Mouse (Mus musculus) ES-E14 (cell line): Measurements from ENCODE around the gene Nid2. TPM values are rescaled to one million over a fixed set of nuclear protein-coding genes. Genes with fewer than 3 reads are reported as not detected.

Source experiments
- DNase-seq: peaks from one replicate; pipeline ENCODE4 v3.0.0-alpha.2; 2013; ENCODE audit warnings: low read depth, low spot score
- H3K27ac ChIP-seq: 2 replicates; pipeline ENCODE4 v1.5.1; 2012; ENCODE audit warnings: low read depth, mild to moderate bottlenecking, low read length, moderate library complexity, mixed read lengths; ENCODE audit not compliant: poor library complexity, insufficient read depth, severe bottlenecking
- H3K36me3 ChIP-seq: 2 replicates; pipeline ENCODE4 v1.6.1; 2012; ENCODE audit warnings: mild to moderate bottlenecking, low read length, moderate library complexity, mixed read lengths; ENCODE audit not compliant: control insufficient read depth, poor library complexity, insufficient read depth, severe bottlenecking
- H3K4me1 ChIP-seq, 2 experiments: fragments of 150-350 bp in 1 of 2; sonication (generic) in 1 of 2; 2 replicates each; pipeline ENCODE4 v1.6.1; 2012; ENCODE audit warnings: low read length in 2 of 2, mild to moderate bottlenecking in 1 of 2, mixed read lengths in 1 of 2; ENCODE audit not compliant: control insufficient read depth in 2 of 2, insufficient read depth in 2 of 2, poor library complexity in 1 of 2
- H3K4me3 ChIP-seq, 2 experiments: fragments of 150-350 bp in 1 of 2; sonication (generic) in 1 of 2; 2 replicates each; pipeline ENCODE4 v1.5.1; 2012; ENCODE audit warnings: low read length in 2 of 2, low read depth in 1 of 2, mild to moderate bottlenecking in 1 of 2, mixed read lengths in 1 of 2; ENCODE audit not compliant: insufficient read depth in 1 of 2, poor library complexity in 1 of 2, severe bottlenecking in 1 of 2
- H3K9ac ChIP-seq: 2 replicates; pipeline ENCODE4 v1.6.1; 2012; ENCODE audit warnings: low read depth, mild to moderate bottlenecking, low read length, mixed read lengths; ENCODE audit not compliant: poor library complexity, insufficient read depth, severe bottlenecking
- H3K9me3 ChIP-seq: fragments of 150-350 bp; sonication (generic); 2 replicates; pipeline ENCODE4 v1.6.1; 2012; ENCODE audit warnings: low read depth, mild to moderate bottlenecking, low read length; ENCODE audit not compliant: control insufficient read depth, insufficient read depth
- CHD2 ChIP-seq: IDR thresholded peaks from 2 replicates; pipeline ENCODE4 v1.6.1; 2014; ENCODE audit warnings: mild to moderate bottlenecking, low read depth, low read length, inconsistent platforms
- HCFC1 ChIP-seq: IDR thresholded peaks from 2 replicates; pipeline ENCODE4 v1.6.1; 2012; ENCODE audit warnings: low read length, inconsistent platforms, borderline replicate concordance; ENCODE audit not compliant: insufficient read depth
- MAFK ChIP-seq: IDR thresholded peaks from 2 replicates; pipeline ENCODE4 v1.6.1; 2014; ENCODE audit warnings: mild to moderate bottlenecking, low read depth, low read length, inconsistent platforms; ENCODE audit not compliant: insufficient read depth
- ZC3H11A ChIP-seq: IDR thresholded peaks from 2 replicates; pipeline ENCODE4 v1.6.1; 2012; ENCODE audit warnings: low read depth, mild to moderate bottlenecking, inconsistent platforms, low read length, borderline replicate concordance
- ZNF384 ChIP-seq: IDR thresholded peaks from 2 replicates; pipeline ENCODE4 v1.6.1; 2012; ENCODE audit warnings: low read depth, low read length, inconsistent platforms
- in situ Hi-C, 2 experiments: fragments of 600-800 bp; cut with MboI; formaldehyde crosslinking; loops; one replicate each; pipeline ENCODE4 v1.15.1; 2025; ENCODE audit warnings: low sequenced_read_pairs in 2 of 2, inconsistent platforms in 1 of 2; ENCODE audit not compliant: unreplicated experiment in 2 of 2
- total RNA-seq: library from RNA; depleted of rRNA; stranded (reverse); fragments of 300-350 nt; gene quantifications from 2 replicates; pipeline ENCODE4 v1.2.3, GENCODE M21; 2012

Gene Nid2
- total RNA-seq, 1 experiment: 399 TPM

GRCm38 (mm10) chr14:19739416-19740146, 11.5 kb upstream of the Nid2 start:
- in situ Hi-C loops: loop anchor here in 1 of 2 experiments (10.0 kb wide), 1 partner anchor 55 kb away; no protein-coding TSS in a partner anchor
- Histone ChIP-seq H3K27ac (no peak overlapping the region), H3K9me3 (no peaks in the 10 kb centered on the region), H3K4me3 (no peak overlapping the region), H3K9ac (no peak overlapping the region), H3K36me3 (no peaks in the 10 kb centered on the region), H3K4me1 (peaks cover 0 to 2% of the 10 kb centered on the region in 2 experiments; a peak in 1 of 4 replicates)
- no peak for TF ChIP-seq ZC3H11A
- TF ChIP-seq ZNF384: no peak
- no peak for TF ChIP-seq CHD2
- no peak for TF ChIP-seq HCFC1
- TF ChIP-seq MAFK: no peak
- no peak for DNase-seq

GRCm38 (mm10) chr14:19740147-19740738, 10.8 kb upstream of the Nid2 start:
- Histone ChIP-seq H3K9ac (no peak overlapping the region), H3K36me3 (no peaks in the 10 kb centered on the region), H3K4me1 (peaks cover 0 to 2% of the 10 kb centered on the region in 2 experiments; a peak in 1 of 4 replicates), H3K4me3 (no peak overlapping the region), H3K9me3 (no peaks in the 10 kb centered on the region), H3K27ac (no peak overlapping the region)
- in situ Hi-C loops: loop anchor here in 1 of 2 experiments (10.0 kb wide), 1 partner anchor 55 kb away; no protein-coding TSS in a partner anchor
- no peak for TF ChIP-seq MAFK
- DNase-seq: no peak

GRCm38 (mm10) chr14:19744876-19745275, 6.2 kb upstream of the Nid2 start:
- in situ Hi-C loops: loop anchor here in 1 of 2 experiments (5.0 to 10.0 kb wide), 2 partner anchors 43 to 60 kb away; no protein-coding TSS in a partner anchor
- H3K4me3 ChIP-seq: no peak overlapping the region
- peaks cover 13 to 16% of the 10 kb centered on the region in 2 experiments for H3K4me1 ChIP-seq
- no peak overlapping the region for H3K27ac ChIP-seq
- DNase-seq: no peak
- H3K36me3 ChIP-seq: no peaks in the 10 kb centered on the region
- no peaks in the 10 kb centered on the region for H3K9me3 ChIP-seq
- TF ChIP-seq ZNF384 (no peak), CHD2 (no peak), MAFK (no peak), HCFC1 (no peak), ZC3H11A (no peak)
- H3K9ac ChIP-seq: no peak overlapping the region

- TF ChIP-seq MAFK: no peak
- no peak for TF ChIP-seq HCFC1
- TF ChIP-seq ZNF384: peak; percentile 50; the same call in 1 of the 2 replicates
Measured at GRCm38 (mm10) chr14:19746232-19746631, 4.8 kb upstream of the Nid2 start.

More at GRCm38 (mm10) chr14:19746232-19746631, 4.8 kb upstream of the Nid2 start:
- no peak for DNase-seq
- Histone ChIP-seq H3K9me3 (no peaks in the 10 kb centered on the region), H3K27ac (no peak overlapping the region), H3K4me3 (no peak overlapping the region), H3K36me3 (no peaks in the 10 kb centered on the region), H3K4me1 (peaks cover 13 to 16% of the 10 kb centered on the region in 2 experiments), H3K9ac (no peak overlapping the region)
- in situ Hi-C loops: loop anchor here in 1 of 2 experiments (5.0 to 10.0 kb wide), 2 partner anchors 44 to 61 kb away; no protein-coding TSS in a partner anchor
